Mouse (Mus musculus): ENCODE results near the gene Mkrn2os. TPM values are rescaled to one million over a fixed set of nuclear protein-coding genes. Genes with fewer than 3 reads are reported as not detected.

The Mkrn2os gene
- polyA plus RNA-seq, 1 experiment from 2014 or later: 0.34 TPM

DNA sequence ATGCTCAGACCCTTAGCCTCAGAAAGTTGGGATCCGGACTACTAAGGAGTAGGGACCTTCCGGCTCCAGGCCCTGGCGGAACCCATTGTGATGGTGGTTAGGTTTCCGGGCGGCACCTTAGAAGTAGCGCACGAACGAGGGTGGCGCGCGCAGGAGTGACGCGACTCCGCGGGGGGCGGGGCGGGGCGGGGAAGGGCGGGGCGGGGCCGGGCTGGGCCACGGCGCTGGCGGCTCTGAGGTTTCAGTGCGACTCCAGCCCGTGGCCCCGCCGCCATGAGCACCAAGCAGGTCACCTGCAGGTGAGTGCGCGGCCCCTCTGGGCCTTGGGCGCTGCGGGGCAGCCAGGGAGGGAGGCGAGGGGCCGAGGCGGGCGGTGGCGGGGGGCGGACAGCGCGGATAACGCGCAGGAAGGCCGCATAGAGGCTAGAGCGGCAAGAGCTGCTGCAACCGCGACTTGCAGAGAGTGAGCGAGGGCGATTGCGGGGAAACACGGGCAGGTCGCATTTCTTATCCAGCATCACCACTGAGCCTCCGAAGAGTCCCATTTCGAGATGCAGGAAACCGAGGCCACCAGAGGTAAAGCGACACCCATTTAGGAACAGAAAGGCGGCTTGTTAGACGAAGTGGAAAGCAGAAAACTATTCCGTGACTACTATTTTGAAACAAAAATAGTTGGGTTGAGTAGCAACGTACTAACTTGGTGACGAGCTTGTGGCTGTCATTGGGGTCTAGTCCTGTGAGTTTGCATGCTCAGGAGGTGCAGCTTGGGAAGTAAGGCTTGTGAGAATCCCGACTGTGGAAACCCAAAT, 9.5 kb upstream of the Mkrn2os start, which contains the start of gene Mkrn2:
TSS of gene Mkrn2 (plus strand) at position 188 of the 809 bp plus-strand sequence.
- ATAC-seq (ENCODE audit: low FRiP score, low read depth): peak; percentile 92
- Histone ChIP-seq H3K4me2 (replicated peaks) (peak within 1 kb of the TSS; percentile 73), H3K27ac (0 out of 2 replicates have a peak within 1 kb of the TSS, but pooled peaks have one; percentile 32), H3K9ac (peak within 1 kb of the TSS; percentile 80), H3K4me1 (peaks cover 8% of the 10 kb centered on the region), H3K27me3 (replicated peaks) (no peaks in the 10 kb centered on the region), H3K4me3 (peak within 1 kb of the TSS; percentile 83), H3K36me3 (0 out of 2 replicates have a peak, but pooled peaks cover 5% of the 10 kb centered on the region), H3K9me3 (no peaks in the 10 kb centered on the region)
- WGBS: 1% methylated on average over 61 of the region's 61 CpGs

DNA sequence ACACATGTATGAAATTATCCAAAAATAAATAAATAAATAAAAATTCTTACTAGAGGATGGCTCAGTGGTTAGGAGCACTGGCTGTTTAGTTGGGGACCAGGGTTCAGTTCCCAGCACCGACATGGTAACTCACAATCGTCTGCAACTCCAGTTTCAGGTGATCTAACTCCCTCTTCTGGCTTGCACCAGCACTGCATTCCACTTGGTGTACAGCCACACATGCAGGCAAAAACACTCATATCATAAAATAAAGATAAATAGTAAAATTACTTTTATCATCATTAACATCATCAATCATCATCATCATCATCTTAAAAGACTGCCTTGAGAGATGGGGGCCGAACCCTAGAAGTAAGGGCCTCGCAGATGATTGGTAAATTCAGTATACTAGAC, 8.9 kb upstream of the Mkrn2os start:
- ATAC-seq (ENCODE audit: low FRiP score, low read depth): 0 out of 2 replicates have a peak, but pooled peaks have one; percentile 7
- H3K9ac ChIP-seq: no peak overlapping the region
- H3K27ac ChIP-seq: no peak overlapping the region
- H3K27me3 ChIP-seq (replicated peaks): no peaks in the 10 kb centered on the region
- peak overlapping the region; percentile 73 for H3K4me2 ChIP-seq (replicated peaks)
- 70% methylated on average over 4 of the region's 4 CpGs for WGBS
- H3K9me3 ChIP-seq: no peaks in the 10 kb centered on the region
- 0 out of 2 replicates have a peak, but pooled peaks cover 5% of the 10 kb centered on the region for H3K36me3 ChIP-seq
- peak overlapping the region; percentile 83; the same call in 1 of the 2 replicates for H3K4me3 ChIP-seq
- peaks cover 8% of the 10 kb centered on the region for H3K4me1 ChIP-seq

GRCm38 (mm10) chr6:115595667-115596066, 3.3 kb upstream of the Mkrn2os start:
- Histone ChIP-seq H3K4me3 (no peak overlapping the region), H3K4me1 (no peaks in the 10 kb centered on the region), H3K27ac (no peak overlapping the region), H3K9me3 (no peaks in the 10 kb centered on the region), H3K27me3 (replicated peaks) (no peaks in the 10 kb centered on the region), H3K4me2 (replicated peaks) (no peak overlapping the region), H3K9ac (no peak overlapping the region), H3K36me3 (no peaks in the 10 kb centered on the region)
- ATAC-seq (ENCODE audit: low FRiP score, low read depth): no peak
- WGBS: 65% methylated on average over 3 of the region's 3 CpGs

- H3K4me2 ChIP-seq (replicated peaks): no peak overlapping the region
- no peak overlapping the region for H3K27ac ChIP-seq
- WGBS: 83% methylated on average over 3 of the region's 3 CpGs
- ATAC-seq (ENCODE audit: low FRiP score, low read depth): no peak
- no peaks in the 10 kb centered on the region for H3K9me3 ChIP-seq
- H3K4me1 ChIP-seq: no peaks in the 10 kb centered on the region
- no peak overlapping the region for H3K4me3 ChIP-seq
- no peaks in the 10 kb centered on the region for H3K36me3 ChIP-seq
- H3K27me3 ChIP-seq (replicated peaks): no peaks in the 10 kb centered on the region
- H3K9ac ChIP-seq: no peak overlapping the region
Observed at GRCm38 (mm10) chr6:115594463-115594862, 2.1 kb upstream of the Mkrn2os start.

DNA sequence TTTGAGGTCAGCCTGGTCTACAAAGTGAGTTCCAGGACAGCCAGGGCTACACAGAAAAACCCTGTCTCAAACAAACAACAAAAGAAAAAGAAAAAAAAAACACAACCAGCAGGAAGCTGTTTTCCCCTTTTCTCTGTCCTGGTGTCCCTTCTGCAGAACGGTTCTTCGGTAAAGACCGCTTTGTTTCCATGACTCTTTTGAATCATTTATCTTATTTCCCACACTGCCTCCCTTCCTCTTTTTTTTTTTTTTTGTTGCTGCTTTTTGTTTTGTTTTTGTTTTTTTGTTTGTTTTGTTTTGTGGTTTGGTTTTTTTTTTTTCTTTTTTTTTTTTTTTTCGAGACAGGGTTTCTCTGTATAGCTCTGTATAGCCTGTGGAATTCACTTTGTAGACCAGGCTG, 876 bp upstream of the Mkrn2os start:
- Histone ChIP-seq H3K36me3 (no peaks in the 10 kb centered on the region), H3K4me2 (replicated peaks) (no peak overlapping the region), H3K27ac (no peak overlapping the region), H3K9ac (no peak overlapping the region), H3K4me3 (no peak overlapping the region), H3K27me3 (replicated peaks) (no peaks in the 10 kb centered on the region), H3K4me1 (no peaks in the 10 kb centered on the region), H3K9me3 (no peaks in the 10 kb centered on the region)
- 82% methylated on average over 4 of the region's 4 CpGs for WGBS
- ATAC-seq (ENCODE audit: low FRiP score, low read depth): no peak

DNA sequence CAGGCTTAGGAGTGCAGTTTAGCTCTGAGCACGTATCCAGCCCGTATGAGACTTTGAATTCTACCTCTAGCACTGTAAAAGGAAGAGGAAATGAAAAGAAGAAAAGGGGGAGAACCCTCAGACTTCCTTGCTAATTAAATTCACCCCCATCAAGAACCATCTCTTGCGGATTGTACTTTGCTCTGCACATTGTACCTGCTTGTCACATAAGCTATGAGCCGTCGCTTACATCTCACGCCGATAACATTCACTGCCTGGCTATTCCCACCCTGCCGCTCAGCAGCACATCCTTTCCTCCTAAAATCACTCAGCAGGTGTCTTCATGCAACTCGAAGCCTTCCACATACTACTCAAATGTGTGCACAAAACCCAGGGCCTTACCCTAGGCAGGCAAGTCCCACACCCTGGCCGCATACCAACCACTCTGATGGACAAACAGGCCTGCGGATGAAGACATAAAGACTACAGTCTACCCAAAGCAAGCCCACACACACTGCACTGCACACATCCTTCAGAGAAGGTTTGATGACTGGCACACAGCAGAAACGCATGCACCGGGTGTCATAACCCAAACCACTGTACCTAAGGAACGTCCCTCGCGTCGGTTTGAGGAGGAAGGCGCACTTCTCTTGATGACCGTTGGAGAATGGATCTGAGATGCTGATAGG, 550 bp downstream of the Mkrn2os start:
- no peaks in the 10 kb centered on the region for H3K27me3 ChIP-seq (replicated peaks)
- H3K4me1 ChIP-seq: no peaks in the 10 kb centered on the region
- no peak overlapping the region for H3K27ac ChIP-seq
- no peak overlapping the region for H3K4me2 ChIP-seq (replicated peaks)
- 90% methylated on average over 19 of the region's 19 CpGs for WGBS
- H3K9ac ChIP-seq: no peak overlapping the region
- H3K4me3 ChIP-seq: no peak overlapping the region
- H3K36me3 ChIP-seq: no peaks in the 10 kb centered on the region
- no peak for ATAC-seq (ENCODE audit: low FRiP score, low read depth)
- no peaks in the 10 kb centered on the region for H3K9me3 ChIP-seq

DNA sequence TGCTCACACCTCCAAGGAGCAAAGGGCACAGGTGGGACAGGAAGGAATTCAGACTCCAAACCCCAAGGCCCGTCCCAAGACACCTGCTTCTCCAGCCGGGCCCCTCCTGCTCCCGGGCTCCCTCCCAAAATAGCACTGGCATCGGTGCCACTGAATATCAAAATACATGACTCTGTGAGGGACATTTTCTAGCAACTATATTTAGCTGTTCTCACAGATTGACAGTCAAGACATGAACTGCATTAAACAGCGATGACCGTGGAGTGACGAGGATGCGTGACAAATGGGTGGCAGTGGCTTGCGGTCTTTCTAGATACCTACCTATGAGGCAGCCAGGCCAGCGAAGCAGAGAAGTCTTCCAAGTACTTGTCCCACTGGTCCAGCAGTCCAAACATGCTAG, 6.1 kb downstream of the Mkrn2os start:
- 92% methylated on average over 10 of the region's 10 CpGs for WGBS
- no peak overlapping the region for H3K27ac ChIP-seq
- H3K4me1 ChIP-seq: no peaks in the 10 kb centered on the region

GRCm38 (mm10) chr6:115584176-115584575, 8.2 kb downstream of the Mkrn2os start:
- ATAC-seq (ENCODE audit: low FRiP score, low read depth): no peak

More for the DNA sequence above, 6.1 kb downstream of the Mkrn2os start:
- no peak overlapping the region for H3K4me2 ChIP-seq (replicated peaks)
- H3K27me3 ChIP-seq (replicated peaks): no peaks in the 10 kb centered on the region
- H3K36me3 ChIP-seq: 0 out of 2 replicates have a peak, but pooled peaks cover 2% of the 10 kb centered on the region
- ATAC-seq (ENCODE audit: low FRiP score, low read depth): no peak
- no peak overlapping the region for H3K9ac ChIP-seq
- no peak overlapping the region for H3K4me3 ChIP-seq
- H3K9me3 ChIP-seq: no peaks in the 10 kb centered on the region

DNA sequence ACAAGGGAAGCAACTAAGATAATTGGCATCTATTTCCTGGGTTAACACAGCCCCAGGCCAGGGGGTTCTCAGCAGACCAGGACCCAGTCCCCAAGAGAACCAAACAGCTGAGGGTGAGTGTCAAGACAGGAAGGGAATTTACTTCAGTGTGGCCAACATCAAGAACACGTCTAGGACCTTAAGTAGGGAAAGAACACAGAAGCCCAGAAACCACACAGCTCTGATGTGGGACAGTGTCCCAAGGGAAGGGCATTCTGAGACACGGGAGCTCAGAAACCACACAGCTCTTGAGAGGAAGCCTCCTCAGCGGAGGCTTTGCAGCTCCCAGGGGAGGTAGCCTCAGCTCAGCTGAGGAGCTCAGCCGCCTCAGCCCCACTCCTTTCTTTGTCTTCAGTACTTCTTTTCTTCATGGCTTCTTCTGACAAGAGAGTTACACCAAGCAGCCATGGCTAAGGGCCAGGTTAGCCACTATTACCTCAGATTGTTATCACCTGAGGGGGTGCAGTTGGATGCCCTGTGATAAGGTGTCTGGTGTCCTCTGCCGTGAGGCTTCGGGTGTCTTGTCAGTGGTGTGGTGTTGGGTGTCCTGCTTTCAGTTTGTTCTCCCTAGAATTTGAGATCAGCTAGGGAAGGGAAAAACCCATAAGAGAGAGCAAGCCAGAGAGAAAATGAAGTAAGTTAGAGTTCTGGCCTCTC, 8.8 kb downstream of the Mkrn2os start:
- Histone ChIP-seq H3K27ac (no peak overlapping the region), H3K9ac (no peak overlapping the region), H3K27me3 (replicated peaks) (no peaks in the 10 kb centered on the region), H3K4me1 (no peaks in the 10 kb centered on the region), H3K9me3 (no peaks in the 10 kb centered on the region), H3K4me3 (no peak overlapping the region), H3K36me3 (peaks cover 21% of the 10 kb centered on the region), H3K4me2 (replicated peaks) (no peak overlapping the region)
- WGBS: 80% methylated on average over 6 of the region's 6 CpGs
- ATAC-seq (ENCODE audit: low FRiP score, low read depth): no peak

More at GRCm38 (mm10) chr6:115584176-115584575, 8.2 kb downstream of the Mkrn2os start:
- no peak overlapping the region for H3K27ac ChIP-seq
- no peaks in the 10 kb centered on the region for H3K4me1 ChIP-seq
- H3K4me2 ChIP-seq (replicated peaks): no peak overlapping the region
- 77% methylated on average over 3 of the region's 3 CpGs for WGBS
- peaks cover 15% of the 10 kb centered on the region; the same call in 1 of the 2 replicates for H3K36me3 ChIP-seq
- no peak overlapping the region for H3K9ac ChIP-seq
- no peaks in the 10 kb centered on the region for H3K9me3 ChIP-seq
- H3K4me3 ChIP-seq: no peak overlapping the region
- no peaks in the 10 kb centered on the region for H3K27me3 ChIP-seq (replicated peaks)

GRCm38 (mm10) chr6:115582328-115583115, 9.9 kb downstream of the Mkrn2os start:
- H3K27ac ChIP-seq: no peak overlapping the region
- no peak overlapping the region for H3K4me3 ChIP-seq
- H3K4me2 ChIP-seq (replicated peaks): no peak overlapping the region
- peaks cover 30% of the 10 kb centered on the region for H3K36me3 ChIP-seq
- no peaks in the 10 kb centered on the region for H3K27me3 ChIP-seq (replicated peaks)
- WGBS: 83% methylated on average over 10 of the region's 10 CpGs
- no peak for ATAC-seq (ENCODE audit: low FRiP score, low read depth)
- no peaks in the 10 kb centered on the region for H3K9me3 ChIP-seq
- H3K9ac ChIP-seq: no peak overlapping the region
- H3K4me1 ChIP-seq: no peaks in the 10 kb centered on the region

- Histone ChIP-seq H3K9me3 (no peaks in the 10 kb centered on the region), H3K36me3 (peaks cover 47% of the 10 kb centered on the region), H3K4me3 (no peak overlapping the region), H3K4me1 (no peaks in the 10 kb centered on the region), H3K27me3 (replicated peaks) (no peaks in the 10 kb centered on the region), H3K9ac (no peak overlapping the region), H3K27ac (no peak overlapping the region), H3K4me2 (replicated peaks) (no peak overlapping the region)
- no peak for ATAC-seq (ENCODE audit: low FRiP score, low read depth)
- WGBS: 87% methylated on average over 3 of the region's 3 CpGs
Observed at GRCm38 (mm10) chr6:115580810-115581209, 11.6 kb downstream of the Mkrn2os start.

All from neural tube, embryonic 12.5 days (tissue).